Mouse (Mus musculus): ENCODE results near the gene Kif2c. TPM values are rescaled to one million over a fixed set of nuclear protein-coding genes. Genes with fewer than 3 reads are reported as not detected.
"Not testable (repeated sequence)": the region's sequence is repeated elsewhere in the genome, so short reads cannot be mapped to it uniquely, and the experiment has no call there.

Kif2c gene
- total RNA-seq, 2 experiments from 2014 or later, result 17.7 to 19.7 TPM

- no peak for DNase-seq
Measured at GRCm38 (mm10) chr4:117188969-117189368, 6.5 kb upstream of the Kif2c start.

- not testable (repeated sequence) for DNase-seq
Measured at GRCm38 (mm10) chr4:117182759-117183096, 289 bp upstream of the Kif2c start.

GRCm38 (mm10) chr4:117169936-117170335 lies 12.5 kb downstream of the Kif2c start:
- no peak for DNase-seq

- no peak for DNase-seq
Measured at GRCm38 (mm10) chr4:117161183-117161582, 21.3 kb downstream of the Kif2c start.

- no peak for DNase-seq
Measured at GRCm38 (mm10) chr4:117159666-117160065, 22.8 kb downstream of the Kif2c start.

- DNase-seq, result no peak
Measured at GRCm38 (mm10) chr4:117156372-117156771, 26.1 kb downstream of the Kif2c start.

- peak; percentile 88 for DNase-seq
Measured at GRCm38 (mm10) chr4:117155792-117156355, 26.6 kb downstream of the Kif2c start, which contains the start of gene Rps8. Rps8 (minus strand) TSS chr4:117156243.

- no peak for DNase-seq
Measured at GRCm38 (mm10) chr4:117155020-117155791, 27.2 kb downstream of the Kif2c start.

GRCm38 (mm10) chr4:117152714-117153113 lies 29.7 kb downstream of the Kif2c start:
- no peak for DNase-seq

GRCm38 (mm10) chr4:117151416-117151815 lies 31.0 kb downstream of the Kif2c start:
- DNase-seq, result no peak

GRCm38 (mm10) chr4:117150212-117150733 lies 32.2 kb downstream of the Kif2c start:
- no peak for DNase-seq

GRCm38 (mm10) chr4:117149291-117150211 lies 32.9 kb downstream of the Kif2c start:
- no peak for DNase-seq

- DNase-seq, result no peak
Measured at GRCm38 (mm10) chr4:117148815-117149214, 33.6 kb downstream of the Kif2c start.

GRCm38 (mm10) chr4:117148047-117148713 lies 34.3 kb downstream of the Kif2c start:
- no peak for DNase-seq

- DNase-seq, result peak; percentile 91
Measured at GRCm38 (mm10) chr4:117146176-117146575, 36.3 kb downstream of the Kif2c start.

- no peak for DNase-seq
Measured at GRCm38 (mm10) chr4:117145248-117145647, 37.2 kb downstream of the Kif2c start.

GRCm38 (mm10) chr4:117143023-117143422 lies 39.4 kb downstream of the Kif2c start:
- DNase-seq, result no peak

- DNase-seq, result no peak
Measured at GRCm38 (mm10) chr4:117140613-117141012, 41.8 kb downstream of the Kif2c start.

- DNase-seq, result no peak
Measured at GRCm38 (mm10) chr4:117139217-117139612, 43.2 kb downstream of the Kif2c start.

GRCm38 (mm10) chr4:117138295-117139216 lies 43.9 kb downstream of the Kif2c start:
- DNase-seq, result no peak

- no peak for DNase-seq
Measured at GRCm38 (mm10) chr4:117136034-117136433, 46.4 kb downstream of the Kif2c start.

All from heart, postnatal 4 days (tissue).